Mouse (Mus musculus): ENCODE results near the gene Olfr160. TPM values are rescaled to one million over a fixed set of nuclear protein-coding genes. Genes with fewer than 3 reads are reported as not detected.

Gene Olfr160
- total RNA-seq (2022) = not detected

DNA sequence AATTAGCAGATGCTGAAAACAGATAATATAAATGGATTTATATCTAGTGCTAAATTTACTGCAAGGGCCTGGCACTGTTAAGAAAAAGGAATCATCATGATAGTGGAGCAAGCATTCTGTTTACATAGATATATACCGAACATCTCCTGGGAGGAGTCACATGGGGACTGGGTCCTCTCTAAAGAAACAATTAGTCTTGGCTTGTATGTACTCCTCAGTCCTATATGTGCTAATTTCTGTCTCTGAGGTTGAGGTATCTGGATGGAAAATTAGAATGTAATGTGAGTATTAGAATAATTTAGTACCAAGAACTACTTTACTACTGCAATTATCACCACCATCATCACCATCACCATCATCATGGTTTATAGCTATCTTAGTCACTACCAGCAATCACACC is at the start of gene Olfr160:
Gene Olfr160 (minus strand): TSS at position 101 of the 400 bp plus-strand sequence.
- no peak for DNase-seq (ENCODE audit: low spot score in 2 of 2)

DNA sequence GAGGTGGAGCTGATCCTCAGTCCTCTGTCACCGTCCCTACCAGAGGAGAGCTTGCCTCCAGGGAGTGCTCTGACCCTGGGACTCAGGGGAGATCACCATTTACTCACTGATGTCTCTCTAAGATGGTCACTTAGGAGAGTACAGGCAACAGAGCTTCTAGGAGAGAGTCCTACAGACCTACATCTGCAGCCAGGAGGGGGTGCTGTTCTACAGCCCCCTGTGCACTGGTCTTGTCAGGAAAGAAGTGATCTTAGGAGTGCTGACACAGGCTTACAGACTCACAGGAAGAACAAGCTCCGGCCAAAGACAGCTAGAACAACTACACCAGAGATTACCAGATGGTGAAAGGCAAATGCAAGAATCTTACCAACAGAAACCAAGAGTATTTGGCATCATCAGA is 46.5 kb upstream of the Olfr160 start:
- no peak for DNase-seq (ENCODE audit: low spot score in 2 of 2)

DNA sequence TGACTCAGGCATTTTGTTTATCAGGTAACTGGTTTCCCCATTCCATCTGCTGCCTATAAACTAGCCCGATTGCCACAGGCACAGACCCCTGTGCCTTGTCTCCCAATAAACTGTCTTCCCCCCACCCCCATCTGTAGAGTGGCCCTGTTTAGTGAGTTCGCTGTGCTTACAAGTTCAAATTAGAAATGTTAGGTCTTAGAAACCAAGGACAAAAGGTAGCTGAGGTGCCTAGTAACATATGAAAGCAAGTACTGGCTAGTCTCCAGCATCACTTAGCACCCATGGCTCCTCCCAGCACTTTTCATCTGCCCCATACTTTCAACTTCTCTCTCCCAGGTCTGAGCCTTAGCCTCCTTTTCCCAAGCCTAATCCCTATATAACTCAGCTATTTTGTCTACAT is 45.7 kb upstream of the Olfr160 start:
- no peak for DNase-seq (ENCODE audit: low spot score in 2 of 2)

DNA sequence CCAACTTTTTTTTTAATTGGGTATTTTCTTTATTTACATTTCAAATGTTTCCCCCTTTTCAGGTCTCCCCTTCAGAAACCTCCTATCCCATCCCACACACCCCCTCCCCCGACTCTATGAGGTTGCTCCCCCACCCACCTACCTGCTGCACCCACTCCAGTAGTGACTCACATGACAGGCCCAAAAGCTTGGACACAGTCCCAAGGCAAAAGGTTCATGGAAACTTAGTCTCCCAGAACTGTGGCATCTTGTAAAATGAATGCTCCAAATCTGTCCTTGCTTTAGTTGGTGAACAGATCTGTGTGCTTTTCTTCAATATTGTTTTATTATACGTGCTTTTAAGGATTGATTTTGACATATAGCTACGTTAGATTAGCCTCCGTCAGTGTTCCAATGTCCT is 36.0 kb upstream of the Olfr160 start:
- DNase-seq (ENCODE audit: low spot score in 2 of 2) = no peak

DNA sequence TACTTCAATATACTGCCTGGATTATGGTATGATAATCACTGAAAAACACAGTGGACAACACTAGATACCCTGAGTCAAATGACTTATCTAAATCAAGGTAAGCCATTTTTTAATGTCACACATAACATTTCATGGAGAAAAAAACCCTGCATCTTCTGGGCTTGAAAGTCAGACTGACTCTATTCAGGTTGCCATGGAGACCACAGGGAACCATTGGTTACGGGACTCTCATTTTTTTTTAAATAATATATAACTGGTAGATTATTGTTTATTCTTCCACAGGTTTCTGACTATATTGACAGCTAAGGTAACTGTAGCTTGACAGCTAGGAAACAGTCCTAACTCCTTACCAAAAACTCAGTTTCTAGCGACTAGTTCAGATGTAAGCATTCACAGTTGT is 35.4 kb upstream of the Olfr160 start:
- DNase-seq (ENCODE audit: low spot score in 2 of 2) = no peak

GRCm38 (mm10) chr9:37750319-37751075 is 34.4 kb upstream of the Olfr160 start:
- peak; percentile 6 to 36 for DNase-seq (ENCODE audit: low spot score in 2 of 2)

DNA sequence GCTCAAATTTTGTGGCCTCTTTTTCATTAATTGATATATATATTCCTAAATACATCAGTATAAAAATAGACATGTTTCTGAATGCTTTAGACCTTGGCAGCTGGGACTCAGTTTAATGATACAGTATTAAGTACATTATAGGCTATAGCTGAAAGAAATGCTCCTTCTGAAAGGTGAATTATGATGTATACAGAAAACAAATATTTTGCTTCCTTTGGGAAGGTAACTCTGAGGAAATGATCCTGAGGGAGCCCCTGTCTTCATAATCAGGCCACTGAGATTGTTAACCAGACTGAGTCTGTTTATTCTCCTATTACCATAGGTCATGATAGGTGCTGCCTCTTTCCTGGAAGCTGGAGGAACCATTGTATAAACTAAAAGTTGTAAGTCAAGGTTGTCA is 28.8 kb upstream of the Olfr160 start, which contains the start of gene Olfr874:
Gene Olfr874 (plus strand): TSS at position 301 of the 400 bp plus-strand sequence.
- no peak for DNase-seq (ENCODE audit: low spot score in 2 of 2)

GRCm38 (mm10) chr9:37734310-37734709 is 18.3 kb upstream of the Olfr160 start:
- no peak for DNase-seq (ENCODE audit: low spot score in 2 of 2)

GRCm38 (mm10) chr9:37689970-37690686 is 25.9 kb downstream of the Olfr160 start:
- DNase-seq (ENCODE audit: low spot score in 2 of 2) = no peak

GRCm38 (mm10) chr9:37687941-37688303 is 28.1 kb downstream of the Olfr160 start:
- DNase-seq (ENCODE audit: low spot score in 2 of 2) = peak in 1 of 2 experiments; percentile 15

DNA sequence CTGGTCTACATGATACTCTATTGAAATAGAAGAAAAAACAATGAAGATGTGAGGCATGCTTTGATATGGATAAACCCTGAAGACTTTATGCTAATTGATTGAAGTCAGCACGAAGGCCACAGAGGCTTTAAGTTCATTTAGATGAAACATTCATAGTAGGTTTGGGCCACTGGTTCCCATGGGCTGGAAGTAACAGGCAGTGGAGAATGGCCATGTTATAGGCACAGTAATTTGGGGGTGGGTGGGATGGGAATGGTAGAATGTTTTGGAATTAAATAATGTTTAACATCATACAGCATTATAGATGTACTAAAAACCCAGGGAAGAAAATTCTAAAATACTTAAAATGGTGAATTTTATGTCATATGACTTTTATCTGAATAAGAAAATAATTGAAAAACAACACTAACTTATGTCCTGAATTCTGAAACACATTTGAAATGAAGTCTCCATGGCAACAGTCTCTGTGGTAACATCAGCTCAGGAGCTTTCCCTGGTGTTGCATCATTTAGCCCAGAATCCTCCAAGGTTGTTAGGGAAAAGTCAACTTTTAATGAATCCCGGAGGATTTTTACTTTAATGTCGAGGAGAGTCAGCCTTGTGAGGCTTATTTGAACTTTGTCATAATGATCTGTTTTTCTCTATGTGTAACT is 28.6 kb downstream of the Olfr160 start:
- no peak for DNase-seq (ENCODE audit: low spot score in 2 of 2)

DNA sequence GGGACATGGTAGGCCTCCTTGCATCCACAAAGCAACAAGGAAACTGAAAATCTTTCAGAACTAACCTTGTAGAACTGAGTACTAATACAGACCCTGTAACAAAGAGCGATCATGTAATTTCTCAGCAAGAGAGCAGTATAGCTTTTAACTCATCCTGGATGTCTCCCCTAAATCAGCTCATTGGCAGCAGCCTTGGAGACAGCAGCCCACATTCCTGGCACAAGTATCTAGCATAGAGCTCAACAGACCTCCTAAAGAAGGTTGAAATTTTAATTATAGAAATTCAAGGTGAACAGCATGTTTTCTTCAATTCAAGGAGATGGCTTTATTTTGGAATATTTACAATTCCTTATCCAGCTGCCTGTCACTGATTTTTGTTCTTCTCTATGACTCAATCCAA is 34.9 kb downstream of the Olfr160 start:
- peak in 1 of 2 experiments; percentile 56 for DNase-seq (ENCODE audit: low spot score in 2 of 2)

DNA sequence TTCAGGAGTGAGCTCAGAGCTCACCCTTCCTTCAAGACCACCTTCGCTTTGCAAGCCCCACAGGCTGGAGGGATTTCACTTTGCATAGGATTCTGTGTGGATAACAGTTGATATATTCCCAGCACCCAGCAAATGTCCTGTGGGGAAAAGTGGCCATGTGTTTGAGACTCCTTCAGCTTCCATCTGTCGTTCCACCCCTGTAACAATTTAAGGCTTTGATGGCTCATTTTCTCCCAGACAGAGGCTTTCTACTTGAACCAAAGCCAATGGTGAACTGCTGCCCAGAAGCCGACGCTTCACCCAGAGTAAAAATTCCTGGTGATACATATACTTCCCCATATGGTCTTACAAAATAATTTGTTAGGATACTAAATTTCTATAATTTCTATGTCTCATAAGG is 40.8 kb downstream of the Olfr160 start:
- DNase-seq (ENCODE audit: low spot score in 2 of 2) = peak in 1 of 2 experiments; percentile 71

- DNase-seq (ENCODE audit: low spot score in 2 of 2) = no peak
These were observed 45.8 kb downstream of the Olfr160 start for GRCm38 (mm10) chr9:37670261-37670660.

DNA sequence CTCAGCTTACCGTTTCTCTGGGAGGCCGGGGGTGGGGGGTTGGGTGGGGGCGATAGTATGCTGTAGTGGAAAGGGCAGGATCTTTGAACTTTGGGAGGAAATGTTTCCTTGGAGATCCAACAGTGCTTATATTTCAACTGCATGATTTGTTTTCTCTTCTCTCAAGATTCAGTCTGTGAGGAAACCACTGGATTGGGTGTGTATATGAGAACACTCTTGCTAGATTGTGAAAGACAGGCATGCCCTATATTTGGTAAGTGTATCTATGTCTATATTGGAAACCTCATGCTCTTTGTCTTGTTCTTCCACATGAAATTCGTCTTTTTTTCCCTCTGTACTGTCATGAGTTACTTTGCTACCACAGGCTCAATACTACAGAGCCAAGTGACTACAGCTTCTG is 46.4 kb downstream of the Olfr160 start:
- DNase-seq (ENCODE audit: low spot score in 2 of 2) = no peak

GRCm38 (mm10) chr9:37669115-37669514 is 46.9 kb downstream of the Olfr160 start, which contains the start of gene Panx3:
Gene Panx3, minus strand, starts transcription at chr9:37669235.
- no peak for DNase-seq (ENCODE audit: low spot score in 2 of 2)

DNA sequence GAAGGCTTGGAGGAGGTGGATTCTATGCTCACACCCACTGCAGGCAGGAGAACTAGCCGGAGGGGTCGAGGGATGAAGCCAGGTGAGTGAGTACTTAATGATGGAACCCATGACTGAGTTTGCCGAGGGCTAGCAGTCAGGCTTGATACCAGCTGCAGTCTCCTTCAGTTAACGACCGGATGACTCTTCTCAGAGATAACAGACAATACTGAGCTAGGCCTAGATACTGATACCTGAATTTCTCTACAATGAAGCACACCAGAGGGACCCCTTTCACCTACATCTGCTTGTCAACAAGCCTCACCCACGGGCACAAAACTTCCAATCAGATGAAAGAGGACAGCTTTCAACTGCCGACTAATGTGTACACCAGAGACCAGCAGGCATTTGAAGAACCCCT is 50.0 kb downstream of the Olfr160 start:
- DNase-seq (ENCODE audit: low spot score in 2 of 2) = no peak

GRCm38 (mm10) chr9:37664604-37665003 is 51.4 kb downstream of the Olfr160 start:
- no peak for DNase-seq (ENCODE audit: low spot score in 2 of 2)

DNA sequence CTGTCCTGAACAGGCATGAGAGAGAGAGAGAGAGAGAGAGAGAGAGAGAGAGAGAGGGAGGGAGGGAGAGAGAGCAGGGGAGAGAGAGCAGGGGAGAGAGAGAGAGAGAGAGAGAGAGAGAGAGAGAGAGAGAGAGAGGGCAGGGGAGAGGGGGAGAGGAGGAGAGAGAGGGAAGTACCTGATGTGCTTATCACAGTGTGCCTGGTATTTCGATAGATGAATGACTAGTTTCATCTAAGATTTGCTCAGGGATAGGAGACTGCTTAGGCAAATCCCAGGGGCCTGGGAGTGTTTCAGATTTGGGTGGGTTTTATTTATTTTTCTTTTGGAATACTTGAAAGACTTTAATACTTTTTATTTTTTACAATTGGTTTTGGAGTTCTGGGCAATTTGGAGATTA is 52.8 kb downstream of the Olfr160 start:
- DNase-seq (ENCODE audit: low spot score in 2 of 2) = no peak

- no peak for DNase-seq (ENCODE audit: low spot score in 2 of 2)
These were observed 56.6 kb downstream of the Olfr160 start for GRCm38 (mm10) chr9:37659413-37659812.

All from left cerebral cortex, adult 8-10 months (tissue).